Mouse (Mus musculus): ENCODE results near the gene Baiap2. TPM values are rescaled to one million over a fixed set of nuclear protein-coding genes. Genes with fewer than 3 reads are reported as not detected.

Baiap2 gene
- polyA plus RNA-seq, 2 experiments from 2014 or later: 7.9 to 11.5 TPM

DNA sequence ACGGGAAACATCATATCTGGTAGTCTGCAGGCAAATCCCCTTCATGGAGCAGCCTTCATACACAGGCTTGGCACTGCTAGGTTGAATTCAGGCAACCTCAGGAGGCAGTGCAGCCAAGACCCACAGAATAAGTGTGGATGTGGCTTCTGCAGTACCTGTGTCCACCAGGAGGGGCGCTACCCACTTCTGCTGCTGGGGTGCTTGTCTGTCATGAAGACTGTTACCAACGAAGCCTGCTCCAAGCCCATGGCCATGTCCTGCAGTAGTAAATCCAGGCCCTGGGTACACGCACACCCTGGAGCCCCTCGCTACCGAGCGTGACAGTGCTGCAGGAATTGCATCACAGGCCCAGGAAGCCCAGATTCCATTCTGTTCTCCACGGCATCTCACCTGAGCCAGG lies 22.7 kb upstream of the Baiap2 start:
- ATAC-seq: peak; percentile 63

DNA sequence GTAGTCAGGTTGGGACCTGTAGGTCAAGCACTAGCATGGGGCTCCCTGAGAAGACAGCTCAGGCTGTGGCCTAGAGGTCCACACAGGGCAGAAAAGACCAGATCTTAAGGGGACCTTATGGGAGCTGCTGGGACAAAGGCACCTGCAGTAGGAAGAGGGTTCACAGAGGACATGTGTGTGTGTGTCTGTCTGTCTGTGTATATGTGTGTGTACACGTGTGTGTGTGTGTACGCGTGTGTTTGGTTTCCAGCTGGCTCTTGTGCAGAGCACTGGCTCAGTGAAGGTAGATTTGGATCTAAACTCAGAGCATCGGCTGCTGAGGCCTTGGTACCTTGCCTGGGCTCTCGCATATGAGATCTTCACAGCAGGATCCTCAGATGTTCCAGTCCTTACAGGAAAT lies 21.9 kb upstream of the Baiap2 start:
- no peak for ATAC-seq

DNA sequence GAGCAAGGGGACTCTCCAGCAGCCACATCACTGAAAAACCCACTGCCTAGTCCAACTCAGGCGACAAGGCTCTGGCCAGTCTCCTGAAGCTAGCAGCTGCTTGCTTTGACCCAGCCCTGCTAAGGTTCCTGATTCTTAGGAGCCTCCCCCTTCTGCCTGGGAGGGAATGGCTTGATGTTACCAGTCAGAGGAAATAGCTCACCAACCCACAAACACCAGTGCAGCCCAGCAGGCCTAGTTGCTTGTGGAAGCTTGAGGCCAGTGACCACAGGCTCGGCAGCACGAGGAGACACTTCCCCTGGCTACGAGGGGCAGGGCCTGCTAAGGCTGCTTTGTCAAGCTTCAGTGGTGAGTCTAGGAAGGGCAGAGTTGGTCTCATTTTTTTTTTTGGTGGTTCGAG lies 17.4 kb upstream of the Baiap2 start:
- no peak for ATAC-seq

DNA sequence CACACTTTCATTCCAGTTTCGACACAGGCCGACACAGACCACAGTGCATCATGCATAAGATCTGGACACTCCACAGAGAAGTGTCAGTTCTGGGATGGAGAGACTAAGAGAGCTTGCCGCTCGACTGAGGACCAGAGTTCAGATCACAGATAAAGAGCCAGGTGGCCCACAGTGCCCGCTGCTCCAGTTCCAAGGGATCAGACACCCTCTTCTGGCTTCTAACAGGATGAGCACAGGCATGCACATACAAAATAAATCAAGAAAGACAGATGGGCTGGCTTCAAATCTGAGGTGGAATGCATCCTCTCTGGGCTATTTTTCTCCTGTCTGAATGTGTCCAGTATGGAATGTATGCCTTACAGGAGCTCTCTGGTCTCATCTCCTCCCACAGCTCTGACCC lies 15.8 kb upstream of the Baiap2 start:
- no peak for ATAC-seq

DNA sequence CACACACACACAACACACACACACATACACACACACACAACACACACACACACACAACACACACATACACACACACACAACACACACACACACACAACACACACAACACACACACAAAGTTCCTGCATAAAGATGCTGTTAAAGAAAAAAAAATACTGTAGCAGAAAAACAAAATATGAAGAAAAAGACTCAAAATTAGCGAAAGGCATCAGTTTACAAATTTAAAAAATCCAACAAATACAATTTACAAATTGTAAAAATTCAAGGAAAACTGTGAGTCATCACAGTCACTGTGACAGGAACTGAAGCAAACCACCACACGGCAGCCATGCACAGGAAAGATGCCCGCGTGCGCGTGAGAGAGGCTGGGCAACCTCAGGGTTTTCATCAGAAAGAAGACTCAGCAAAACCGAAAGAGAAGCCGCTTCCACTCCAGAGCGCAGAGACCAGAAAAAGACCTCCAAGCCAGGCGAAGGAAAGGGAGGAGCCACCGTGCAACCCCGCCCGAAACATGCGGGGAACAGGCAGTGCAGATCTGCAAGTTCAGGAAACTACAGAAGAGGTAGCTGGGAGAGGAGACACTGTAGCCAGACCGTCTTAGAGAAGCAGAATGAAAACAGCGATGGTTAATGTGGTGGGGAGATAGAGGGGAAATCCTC lies 14.4 kb upstream of the Baiap2 start:
- peak; percentile 90 for ATAC-seq

DNA sequence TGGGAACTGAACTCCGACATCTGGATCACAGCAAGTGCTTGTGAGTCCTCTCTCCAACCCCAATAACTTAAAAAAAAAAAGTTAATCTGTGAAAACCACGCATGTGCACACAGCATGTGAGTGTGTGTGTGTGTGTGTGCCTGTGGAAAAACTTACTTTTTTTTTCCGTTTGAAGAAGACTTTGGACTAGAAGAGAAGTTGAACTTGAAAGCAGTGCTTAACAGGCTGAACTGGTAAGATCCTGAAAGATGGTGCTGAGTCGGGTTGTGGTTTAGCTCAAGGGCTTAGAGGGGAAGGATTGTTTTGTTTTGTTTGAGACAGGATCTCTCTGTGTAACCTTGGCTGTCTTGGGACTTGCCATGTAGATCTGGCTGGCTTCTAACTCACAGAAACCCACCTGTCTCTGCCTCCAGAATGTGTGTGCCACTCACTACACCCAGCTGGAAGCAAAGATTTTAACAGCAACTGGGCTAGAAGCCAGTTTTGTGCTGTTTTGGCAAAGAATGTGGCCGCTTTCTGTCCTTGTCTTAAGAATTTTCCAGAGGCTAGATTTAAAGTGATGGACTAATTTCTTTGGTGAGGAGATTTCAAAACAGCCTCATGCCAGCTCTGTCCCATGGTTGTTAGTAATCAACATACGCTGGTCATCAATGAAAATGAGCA lies 12.8 kb upstream of the Baiap2 start:
- no peak for ATAC-seq

DNA sequence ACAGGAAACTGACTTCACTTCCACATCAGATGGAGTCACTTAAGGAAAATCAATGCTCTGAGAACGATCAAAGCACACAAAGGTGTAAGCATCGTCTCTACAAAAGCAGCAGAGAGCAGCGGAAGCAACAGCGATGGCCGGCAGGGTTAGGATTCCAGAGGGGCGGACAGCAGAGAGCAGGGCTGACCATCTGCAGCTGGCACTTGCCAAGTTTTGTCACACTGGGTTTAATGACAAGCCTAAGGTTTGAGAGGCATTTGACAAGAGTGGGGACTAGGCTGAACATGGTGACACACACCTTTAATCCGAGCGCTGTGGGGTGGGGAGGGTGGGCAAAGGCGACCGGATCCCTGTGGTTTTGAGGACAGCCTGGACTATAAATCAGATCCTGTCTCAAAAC lies 10.8 kb upstream of the Baiap2 start:
- ATAC-seq: no peak

DNA sequence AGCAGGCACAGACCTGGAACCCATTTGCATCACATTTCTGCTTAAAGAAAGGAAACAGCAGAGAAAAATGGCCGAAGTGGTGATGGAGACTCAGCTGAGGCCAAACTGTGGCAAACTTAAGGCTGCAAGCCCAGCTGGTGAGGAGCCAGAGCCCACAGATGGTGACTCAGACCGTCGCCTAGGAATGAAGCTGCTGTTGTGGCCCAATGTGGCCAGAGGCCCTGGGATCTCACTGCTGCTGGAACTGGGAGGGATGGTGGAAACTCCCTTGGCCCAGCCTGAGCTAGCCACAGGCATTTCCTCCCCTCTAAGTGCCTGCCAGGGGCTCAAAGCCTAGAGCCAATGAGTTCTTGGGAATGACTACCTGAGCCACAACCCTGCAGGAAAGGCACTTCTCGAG lies 9.4 kb upstream of the Baiap2 start:
- no peak for ATAC-seq

DNA sequence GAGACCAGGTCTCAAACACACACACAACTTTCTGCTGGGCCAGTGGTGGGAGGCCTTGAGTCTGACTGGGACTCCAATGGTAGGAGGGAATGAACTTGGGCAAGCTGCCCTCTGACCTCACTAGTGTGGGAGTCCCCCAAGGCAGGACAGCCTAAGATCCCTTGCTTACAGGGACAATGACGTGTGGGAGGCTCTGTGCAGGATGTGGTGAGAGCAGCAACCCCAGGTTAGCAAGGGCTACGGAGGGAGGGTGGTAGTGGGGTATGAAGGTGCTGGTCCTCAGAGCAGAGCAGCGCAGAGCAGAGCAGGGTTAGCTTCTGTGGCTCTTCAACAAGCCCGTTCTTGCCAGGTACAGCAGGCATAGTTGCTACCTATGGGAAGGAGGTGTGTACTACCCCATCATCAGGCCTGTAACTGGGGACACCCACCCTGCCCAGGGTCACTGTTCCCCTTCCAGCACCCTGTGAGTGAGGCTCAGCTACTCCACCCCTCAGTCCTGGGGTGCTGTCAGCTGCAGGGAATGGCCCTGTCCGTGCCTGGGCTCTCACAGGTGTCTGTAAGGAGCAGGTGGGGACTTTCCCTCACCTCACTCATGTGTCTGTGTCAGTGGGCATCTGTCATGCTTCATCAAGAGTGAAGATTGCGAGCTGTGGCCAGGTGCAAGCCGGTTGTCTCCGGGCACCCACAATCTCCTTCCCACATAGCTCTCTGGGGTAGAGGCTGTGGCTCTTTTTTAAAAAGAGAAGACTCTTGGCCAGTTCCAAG lies 8.6 kb upstream of the Baiap2 start:
- ATAC-seq: peak; percentile 94

DNA sequence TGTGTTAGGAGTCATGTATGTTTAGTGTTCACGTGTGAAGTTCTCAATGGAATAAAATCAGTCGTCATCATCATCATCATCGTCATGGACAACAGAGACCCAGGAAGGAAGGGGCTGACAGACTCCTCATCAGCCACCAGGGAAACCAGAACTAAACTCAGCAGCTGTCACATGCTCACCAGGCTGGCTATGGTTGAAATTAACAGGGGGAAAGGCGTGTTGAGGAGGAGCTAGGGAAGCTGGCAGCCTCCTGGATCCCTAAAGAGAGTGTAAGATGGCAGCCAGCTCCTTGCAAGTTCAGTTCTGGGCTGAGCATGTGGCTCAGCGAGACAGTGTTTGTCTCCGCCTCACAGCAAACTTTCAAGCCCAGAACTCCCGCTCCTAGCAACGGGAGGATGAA lies 7.8 kb upstream of the Baiap2 start:
- no peak for ATAC-seq

DNA sequence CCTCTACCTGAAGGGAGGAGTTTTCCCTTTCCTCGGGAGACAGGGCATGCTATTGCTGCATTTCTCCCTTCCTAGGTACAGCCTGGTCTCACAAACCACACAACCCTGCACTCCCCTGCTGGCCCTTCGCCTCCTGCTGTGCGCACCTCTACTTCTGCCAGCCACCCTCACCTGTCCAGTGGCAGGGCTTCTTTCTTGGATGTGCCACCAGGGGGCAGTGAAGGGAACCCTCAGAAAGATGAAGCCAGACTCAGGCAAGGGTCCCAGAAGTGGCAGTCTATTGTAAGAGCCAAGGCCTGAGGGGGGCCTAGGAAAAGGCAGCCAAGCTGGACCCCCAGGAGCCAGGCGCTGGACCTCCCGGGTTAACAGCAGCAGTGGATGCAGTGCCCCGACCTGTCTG lies 7.1 kb upstream of the Baiap2 start:
- ATAC-seq: peak; percentile 29

DNA sequence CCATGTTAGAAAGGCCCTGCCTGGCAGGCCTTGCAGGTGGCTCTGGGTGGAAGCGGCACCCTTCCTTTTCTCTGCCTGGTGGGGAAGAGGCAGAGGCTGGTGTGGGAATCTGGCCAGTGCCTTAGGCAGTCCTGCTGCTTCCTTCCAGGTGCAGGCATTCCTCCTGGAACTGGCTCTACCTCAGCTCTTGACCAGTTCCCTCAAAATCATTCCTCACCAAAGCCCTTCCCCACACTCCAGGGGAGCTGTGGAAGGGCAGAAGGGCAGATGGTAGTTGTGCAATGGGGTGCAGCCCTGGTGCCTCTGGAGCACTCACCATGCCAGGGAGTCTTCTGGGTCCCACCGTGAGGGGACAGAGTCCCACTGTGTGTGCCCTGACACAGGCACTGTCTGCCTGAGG lies 6.1 kb upstream of the Baiap2 start:
- no peak for ATAC-seq

DNA sequence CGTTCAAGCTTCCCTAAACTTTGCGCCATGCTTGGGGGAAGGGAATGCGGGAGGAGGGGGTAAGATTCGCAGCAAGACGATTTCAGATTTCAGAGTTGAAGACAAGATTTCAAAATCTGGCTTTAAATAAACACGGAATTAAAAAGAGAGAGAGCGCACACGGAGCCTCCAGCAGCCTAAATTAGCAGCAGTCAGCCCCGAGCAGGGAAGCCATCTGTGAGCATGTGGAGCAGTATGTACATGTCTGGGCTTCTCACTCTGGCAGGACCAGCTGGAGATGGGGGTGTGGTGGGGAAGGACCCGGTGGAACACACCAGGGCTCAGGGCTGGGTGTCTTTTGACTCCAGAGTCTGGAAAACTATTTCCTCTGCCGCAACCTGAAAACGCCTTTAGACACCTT lies 5.3 kb upstream of the Baiap2 start:
- ATAC-seq: no peak

DNA sequence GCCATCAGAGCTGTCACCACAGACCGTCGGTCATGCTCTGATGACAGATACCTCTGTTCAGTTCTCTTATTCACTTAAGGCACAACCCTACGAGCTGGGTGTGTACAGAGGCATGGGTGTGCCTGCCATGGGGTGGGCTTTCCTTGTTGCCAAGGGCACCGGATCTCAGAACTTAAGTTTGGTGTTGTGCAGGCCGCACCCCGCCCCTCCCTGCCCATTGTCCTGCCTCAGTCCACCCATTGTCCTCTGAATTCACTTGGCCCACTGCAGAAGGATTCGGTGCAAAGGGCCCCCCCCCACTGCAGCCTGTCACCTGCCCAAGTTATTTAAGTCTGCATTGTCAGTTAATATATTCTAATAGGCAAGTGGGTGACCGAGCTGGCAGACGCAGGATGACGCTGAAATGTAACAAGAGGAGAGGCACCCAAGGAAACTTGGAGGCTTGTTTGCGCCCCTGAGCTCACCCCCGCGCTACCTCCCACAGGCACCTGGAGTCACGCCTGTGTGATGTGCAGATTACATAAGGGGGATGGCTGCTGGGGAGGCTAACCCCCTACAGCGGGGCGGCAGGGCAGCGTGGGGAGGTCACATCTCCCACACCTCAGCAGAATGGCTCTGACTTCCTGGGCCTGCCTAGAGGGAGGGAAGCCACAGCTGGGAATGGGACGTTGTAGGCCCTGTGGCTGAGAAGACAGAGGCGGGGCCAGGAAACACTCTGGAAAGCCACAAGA lies 4.6 kb upstream of the Baiap2 start:
- no peak for ATAC-seq

DNA sequence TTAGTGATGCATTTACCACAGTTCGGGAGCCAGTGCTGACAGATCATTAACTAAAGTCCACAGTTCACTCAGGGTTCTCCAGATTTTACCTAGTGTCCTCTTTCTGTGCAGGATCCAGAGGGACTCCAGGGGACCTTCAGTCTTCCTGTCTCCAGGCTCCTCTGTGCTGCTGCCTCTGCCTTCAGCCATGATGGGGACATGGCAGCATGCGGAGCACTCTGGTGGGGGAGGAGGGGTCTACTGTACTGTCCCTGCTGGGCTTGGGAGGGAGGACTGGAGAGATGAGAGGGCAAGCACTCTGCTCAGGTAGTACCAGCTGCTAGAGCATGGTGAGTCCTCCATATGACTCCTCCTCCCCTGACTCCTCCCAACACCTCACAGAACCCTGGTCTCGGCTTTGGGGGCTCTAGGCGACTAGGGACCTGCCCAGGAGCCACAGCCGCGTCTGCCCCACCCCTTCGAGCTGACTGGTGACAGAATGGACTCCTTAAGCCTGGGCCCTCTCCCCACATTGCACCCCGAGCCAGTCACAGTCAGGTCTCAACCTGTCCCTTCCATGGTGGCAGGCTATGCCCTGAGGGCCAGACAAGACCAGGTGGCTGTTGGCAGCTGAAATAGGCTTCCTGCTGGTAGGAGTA lies 3.4 kb upstream of the Baiap2 start:
- ATAC-seq: no peak

DNA sequence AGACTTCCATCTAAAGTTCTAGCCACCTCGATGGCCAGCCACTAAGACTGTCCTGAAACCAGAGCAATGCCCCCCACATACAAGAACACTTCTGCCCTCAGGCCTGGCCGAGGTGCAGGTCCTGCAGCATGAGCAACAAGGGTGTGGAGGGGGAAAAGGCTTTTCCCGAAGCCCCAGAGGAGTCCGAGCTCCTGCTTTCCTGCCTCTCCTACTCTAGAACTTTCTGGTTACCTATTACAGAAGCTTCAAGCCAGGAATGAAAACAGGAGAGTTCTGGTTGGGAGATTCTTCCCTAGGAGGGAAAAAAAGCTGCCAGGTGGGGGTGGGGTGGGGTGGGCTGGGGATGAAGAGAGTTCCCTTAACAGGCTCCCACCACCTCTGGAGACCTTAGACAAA lies 2.9 kb upstream of the Baiap2 start:
- no peak for ATAC-seq

DNA sequence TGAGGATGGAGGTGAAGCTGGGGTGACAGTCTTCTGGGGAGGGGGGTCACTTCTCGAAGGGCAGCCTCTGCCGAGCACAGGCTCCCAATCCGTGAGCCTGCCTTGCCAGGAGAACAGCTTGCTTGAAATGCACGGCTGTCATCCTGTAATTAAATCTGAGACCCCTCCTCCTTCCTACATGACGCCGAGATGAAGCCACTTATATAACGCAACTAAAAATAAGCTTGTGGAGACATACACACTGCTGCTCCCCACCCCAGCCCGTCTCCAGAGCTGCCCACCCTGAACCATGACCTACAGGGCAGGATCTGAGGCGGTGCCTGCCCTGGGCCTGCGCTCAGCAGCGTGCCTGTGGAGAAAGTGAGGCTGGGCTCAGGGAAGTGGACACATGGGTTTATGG lies 2.4 kb upstream of the Baiap2 start:
- ATAC-seq: no peak

DNA sequence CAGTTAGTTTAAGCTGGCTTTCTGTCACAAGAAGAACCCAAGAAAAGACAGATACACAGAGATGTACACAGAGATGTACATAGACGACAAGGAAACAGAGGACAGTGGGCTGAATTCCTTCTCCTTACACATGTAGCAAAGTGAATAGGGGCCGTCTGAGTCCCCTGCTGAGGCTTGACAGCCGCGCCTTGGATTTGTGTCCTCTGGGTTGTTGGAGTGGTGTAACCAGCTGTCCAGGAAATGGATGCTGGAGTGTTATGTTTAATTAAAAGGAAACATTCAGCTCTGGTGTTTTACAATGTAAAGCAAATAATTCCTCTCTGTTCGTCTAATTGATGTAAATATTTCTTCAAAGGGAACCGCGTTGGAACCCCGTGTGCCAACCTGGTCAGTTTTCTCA lies 769 bp upstream of the Baiap2 start:
- ATAC-seq: no peak

DNA sequence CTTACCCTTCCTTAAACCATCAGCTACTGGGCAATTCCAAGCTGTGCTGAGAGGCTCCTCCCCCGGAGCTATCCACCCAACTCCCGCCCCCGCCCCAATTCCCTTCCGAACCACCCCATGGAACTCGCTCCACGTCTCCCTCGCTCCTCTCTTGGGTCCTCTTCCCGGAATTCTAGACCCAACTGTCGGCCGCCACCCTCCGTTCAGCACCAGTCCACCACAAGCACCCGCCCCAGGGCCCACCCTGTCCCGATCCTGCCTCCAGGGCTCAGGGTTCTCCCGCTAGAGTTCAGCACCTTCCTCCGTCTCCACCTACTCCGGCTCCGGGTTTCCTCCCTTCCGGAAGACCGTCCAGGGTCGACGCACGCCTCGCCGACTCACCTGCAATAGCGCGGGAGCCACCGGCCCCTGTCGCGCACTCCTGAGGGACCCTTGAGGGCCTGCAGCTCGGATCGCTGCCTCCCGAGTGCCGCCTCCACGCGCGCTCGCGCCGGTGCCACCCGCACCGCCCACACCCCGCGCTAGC lies 299 bp upstream of the Baiap2 start:
- no peak for ATAC-seq

DNA sequence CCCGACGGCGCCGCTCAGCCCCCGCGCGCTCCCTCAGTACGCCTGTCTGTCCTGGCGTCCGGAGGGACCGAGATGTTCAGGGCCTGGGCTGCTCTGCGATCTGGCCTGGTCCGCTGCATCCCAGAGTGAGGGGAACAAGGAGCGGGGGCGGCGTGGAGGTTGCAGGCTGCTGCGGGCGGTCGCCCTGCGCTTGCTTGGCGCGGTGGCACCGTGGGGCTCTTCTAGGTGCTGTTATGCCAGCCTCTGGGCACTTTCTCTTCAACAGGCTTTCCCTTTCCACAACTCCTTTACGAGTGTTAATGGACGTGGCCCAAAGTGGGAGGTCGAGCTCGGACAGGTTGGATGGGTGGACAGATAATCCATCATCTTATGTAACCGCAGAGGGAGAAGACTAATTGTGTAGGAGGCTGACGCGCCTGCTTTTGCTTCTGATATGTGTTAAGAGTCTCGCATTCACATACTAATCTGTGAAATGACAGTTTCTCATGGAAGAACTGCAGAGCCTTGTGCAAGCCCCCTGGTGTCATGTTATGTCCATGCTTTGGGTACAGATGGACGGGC lies 945 bp downstream of the Baiap2 start:
- peak; percentile 16 for ATAC-seq

DNA sequence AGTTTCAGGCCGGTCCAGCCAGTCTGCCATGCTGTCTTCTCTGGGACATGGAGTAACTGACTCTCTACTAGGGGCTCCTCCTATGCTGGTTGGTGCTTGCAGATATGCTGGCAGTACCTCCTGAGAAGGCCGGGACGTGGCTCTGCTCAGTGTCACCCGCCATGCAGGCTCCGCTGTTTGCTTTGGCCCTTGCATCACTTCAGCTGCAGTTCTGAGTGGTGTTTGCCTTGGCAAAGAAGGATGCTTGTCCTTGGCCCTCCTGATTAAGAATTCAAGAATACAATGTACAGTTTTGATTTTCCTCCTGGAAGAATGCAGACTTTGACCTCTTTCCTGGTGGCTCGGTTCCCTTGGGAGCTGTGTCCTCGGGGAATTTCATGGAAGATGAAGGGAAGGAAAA lies 2.8 kb downstream of the Baiap2 start:
- ATAC-seq: no peak

DNA sequence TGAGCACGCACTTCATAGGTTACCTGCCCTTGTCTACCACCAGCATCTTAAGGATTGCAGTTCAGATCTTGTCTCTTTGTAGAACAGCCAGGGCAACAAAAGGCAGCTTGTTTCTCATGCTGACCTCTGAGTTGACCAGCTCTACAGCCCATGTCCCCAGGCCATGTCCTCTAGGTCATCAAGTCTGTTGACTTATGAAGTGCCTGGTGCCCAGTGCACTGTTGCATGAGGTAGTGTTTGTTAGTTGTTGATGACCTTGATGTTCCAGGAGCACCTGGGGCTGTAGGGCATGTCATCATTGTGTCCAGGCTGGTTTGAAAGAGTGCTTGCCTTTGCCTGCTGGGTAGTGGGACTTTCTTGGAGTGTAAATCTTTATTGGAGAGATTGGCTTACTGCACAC lies 4.9 kb downstream of the Baiap2 start:
- ATAC-seq: no peak
